Mouse (Mus musculus): ENCODE results near the gene Tmtc1.
A peak's percentile ranks its signal among the peaks of the same experiment; 100 is the strongest.

Gene Tmtc1

DNA sequence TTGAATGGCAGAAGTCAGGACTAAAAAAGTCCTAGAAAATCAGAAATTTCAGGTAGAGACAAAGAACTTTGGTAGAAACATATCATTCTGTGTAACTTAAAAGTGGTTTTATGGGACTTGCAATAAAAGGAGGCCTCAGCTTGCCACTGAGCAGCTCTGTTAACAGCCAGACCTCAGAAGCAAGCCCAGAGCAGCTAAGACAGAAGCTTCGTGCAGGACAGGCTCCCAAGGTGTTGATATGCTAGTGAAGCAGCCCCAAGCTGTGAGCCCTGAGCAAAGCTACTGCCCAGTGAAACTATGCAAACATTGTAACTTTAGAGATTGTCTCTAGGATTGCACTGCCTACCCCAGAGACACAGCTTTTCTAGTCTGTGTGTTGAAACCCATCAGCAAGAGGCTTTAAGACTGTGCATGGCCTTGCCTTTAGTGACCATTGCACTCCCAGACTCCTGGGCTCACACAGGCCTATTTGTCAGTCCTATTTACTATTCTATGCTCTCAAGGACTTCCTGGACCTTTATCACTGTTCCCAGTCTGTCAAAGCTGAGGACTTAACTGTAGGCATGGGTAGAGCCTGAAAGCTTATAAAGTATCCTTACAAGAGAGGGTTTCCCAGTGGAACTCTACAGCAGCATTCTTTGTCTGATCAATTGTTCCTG lies 188.7 kb downstream of the Tmtc1 start:
- no peak for ATAC-seq (ENCODE audit: insufficient number of reproducible peaks, low FRiP score, low TSS enrichment)

DNA sequence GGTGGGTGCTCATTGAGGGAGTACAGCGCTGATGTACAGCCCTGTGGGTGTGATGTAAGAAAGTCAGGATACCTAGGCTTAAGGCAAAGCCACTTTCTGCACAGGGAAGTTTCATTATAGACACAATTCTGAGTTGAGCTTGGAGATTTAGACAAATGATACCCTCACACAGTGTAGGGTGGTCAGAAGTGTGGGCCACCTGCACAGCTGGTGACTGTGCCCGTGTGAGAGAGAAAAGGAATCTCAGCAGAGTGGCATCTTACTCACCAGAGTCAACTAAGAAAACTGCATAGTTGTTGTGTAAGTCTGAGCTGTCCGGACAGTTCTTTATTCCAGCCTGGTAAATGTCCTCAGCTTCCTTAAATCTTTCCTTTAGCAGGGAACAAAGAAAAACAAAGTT lies 195.0 kb downstream of the Tmtc1 start:
- ATAC-seq (ENCODE audit: insufficient number of reproducible peaks, low FRiP score, low TSS enrichment), result no peak

DNA sequence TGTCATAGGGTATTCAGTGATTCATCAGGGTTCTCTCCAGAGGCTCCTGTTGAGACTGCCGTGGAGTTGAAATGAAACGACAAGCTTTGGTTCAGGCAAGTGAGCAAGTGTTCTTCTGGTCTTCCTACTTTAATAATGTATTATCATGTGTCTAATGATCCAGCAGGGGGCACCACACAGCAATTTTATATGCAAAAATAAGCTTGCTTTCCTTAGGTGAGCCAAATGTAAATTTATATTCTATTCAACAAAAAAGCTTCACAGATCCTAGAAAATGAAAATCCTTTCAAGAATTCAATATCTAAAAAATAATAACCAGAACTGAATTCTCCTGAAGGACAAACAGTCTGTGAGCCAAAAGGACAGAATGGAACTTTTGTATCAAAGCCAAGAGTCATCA lies 195.6 kb downstream of the Tmtc1 start:
- no peak for ATAC-seq (ENCODE audit: insufficient number of reproducible peaks, low FRiP score, low TSS enrichment)

DNA sequence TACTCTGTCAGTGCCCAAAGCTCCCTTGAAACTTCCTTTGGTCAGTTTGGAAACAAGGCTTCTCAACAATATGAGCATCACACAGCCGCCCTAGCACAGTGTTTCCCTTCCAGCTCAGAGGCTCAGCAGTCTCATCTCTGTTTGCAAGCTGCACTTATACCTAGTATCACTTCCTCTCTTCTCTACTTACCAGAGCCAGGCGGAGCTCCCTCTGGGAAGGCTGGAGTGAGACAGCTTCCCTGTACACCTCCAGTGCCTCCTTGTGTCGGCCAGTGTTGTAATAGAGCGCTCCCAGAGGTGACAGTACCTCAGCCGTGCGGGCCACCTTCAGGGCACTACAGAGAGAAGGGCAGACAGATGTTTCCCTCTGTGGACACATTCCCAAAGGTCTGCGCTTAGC lies 197.6 kb downstream of the Tmtc1 start:
- no peak for ATAC-seq (ENCODE audit: insufficient number of reproducible peaks, low FRiP score, low TSS enrichment)

DNA sequence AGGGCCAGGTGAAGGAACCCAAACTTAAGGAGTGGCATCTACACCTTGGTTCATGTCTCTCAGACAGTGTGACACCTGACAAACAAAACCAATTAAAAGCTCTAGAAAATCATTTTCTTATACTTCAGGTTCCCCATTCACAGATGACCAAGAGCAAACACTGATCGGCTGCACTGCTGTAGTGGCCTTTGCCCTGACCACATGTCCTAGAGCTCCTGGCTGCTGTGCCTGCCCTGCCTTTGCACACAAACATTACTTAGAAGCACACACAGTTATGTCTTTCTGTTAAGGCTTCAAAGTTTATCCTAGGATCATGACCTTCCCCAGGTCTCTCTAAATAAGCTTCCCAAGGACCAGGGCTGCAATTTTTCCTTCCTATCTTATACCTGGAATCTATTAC lies 199.4 kb downstream of the Tmtc1 start:
- ATAC-seq (ENCODE audit: insufficient number of reproducible peaks, low FRiP score, low TSS enrichment), result no peak

DNA sequence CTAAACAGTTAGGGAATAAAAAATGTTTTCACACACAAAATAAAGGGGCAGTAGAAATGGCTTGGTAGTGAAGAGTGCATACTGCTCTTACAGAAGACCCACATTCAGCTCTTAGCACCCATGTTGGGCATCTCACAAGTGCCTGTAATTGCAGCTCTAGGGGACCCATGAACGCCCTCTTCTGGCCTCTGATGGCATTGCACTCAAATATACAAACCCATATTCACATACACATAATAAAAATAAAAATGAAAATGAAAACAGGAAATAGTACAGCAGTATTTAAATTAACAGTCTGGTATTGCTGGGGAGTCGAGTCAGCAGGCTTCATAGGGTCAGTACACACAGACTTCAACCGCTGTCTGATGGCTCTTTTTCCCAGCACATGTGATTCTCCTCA lies 201.9 kb downstream of the Tmtc1 start:
- ATAC-seq (ENCODE audit: insufficient number of reproducible peaks, low FRiP score, low TSS enrichment), result no peak

DNA sequence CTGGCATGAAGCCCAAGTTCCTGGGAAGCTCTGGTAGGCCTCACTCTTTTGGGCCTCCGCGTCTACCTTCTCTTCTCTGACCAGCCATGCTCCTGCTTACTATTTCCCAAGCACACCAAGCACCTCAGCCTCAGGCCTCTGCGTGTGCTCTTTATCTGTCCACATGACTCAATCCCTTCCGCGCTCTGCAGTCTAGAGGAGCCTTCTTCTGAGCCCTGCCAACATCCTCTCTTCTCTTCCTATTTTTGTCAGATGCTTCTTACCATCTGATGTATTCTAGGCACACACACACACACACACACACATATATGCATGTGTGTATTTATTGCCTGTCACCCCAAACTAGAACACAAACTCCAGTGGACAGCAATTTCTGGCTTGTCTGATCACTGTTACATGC lies 202.5 kb downstream of the Tmtc1 start:
- no peak for ATAC-seq (ENCODE audit: insufficient number of reproducible peaks, low FRiP score, low TSS enrichment)

DNA sequence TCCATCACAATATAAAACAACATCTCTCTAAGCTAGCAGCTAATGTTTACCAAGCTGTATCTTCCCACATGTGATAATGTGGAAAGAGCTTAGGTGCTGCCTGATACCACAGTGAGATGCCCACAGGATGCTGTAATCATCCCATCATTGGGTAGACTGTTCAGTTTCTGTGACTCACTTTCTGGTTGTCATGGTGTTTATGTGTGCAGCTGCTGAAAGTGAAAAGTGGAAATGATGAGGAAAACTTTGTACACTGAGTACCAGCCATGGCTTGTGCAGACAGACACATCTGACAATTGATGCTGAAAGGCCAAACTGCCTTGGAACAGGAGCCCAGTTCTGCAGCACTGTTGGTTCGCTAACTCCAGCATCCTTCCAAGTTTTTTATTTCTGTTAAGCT lies 204.9 kb downstream of the Tmtc1 start:
- no peak for ATAC-seq (ENCODE audit: insufficient number of reproducible peaks, low FRiP score, low TSS enrichment)

DNA sequence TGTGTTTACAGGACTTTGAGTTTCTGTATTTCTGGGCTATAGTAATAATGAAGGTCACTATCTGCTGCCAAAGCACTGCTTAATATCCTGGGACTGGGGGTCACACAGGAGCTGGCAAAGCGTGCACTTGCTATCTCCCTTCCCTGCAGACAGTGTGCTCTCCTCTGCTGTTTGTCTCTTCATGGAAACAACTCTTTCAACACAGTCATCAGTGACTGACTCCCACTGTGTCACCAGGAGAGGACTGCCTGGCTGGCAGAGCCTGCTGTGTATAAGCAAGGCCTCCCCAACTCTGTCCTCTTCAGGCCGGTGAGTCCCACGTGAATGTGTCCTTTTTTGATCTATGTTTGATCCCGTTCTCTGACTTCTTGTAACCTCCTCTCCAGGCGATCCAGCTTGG lies 206.7 kb downstream of the Tmtc1 start:
- no peak for ATAC-seq (ENCODE audit: insufficient number of reproducible peaks, low FRiP score, low TSS enrichment)

DNA sequence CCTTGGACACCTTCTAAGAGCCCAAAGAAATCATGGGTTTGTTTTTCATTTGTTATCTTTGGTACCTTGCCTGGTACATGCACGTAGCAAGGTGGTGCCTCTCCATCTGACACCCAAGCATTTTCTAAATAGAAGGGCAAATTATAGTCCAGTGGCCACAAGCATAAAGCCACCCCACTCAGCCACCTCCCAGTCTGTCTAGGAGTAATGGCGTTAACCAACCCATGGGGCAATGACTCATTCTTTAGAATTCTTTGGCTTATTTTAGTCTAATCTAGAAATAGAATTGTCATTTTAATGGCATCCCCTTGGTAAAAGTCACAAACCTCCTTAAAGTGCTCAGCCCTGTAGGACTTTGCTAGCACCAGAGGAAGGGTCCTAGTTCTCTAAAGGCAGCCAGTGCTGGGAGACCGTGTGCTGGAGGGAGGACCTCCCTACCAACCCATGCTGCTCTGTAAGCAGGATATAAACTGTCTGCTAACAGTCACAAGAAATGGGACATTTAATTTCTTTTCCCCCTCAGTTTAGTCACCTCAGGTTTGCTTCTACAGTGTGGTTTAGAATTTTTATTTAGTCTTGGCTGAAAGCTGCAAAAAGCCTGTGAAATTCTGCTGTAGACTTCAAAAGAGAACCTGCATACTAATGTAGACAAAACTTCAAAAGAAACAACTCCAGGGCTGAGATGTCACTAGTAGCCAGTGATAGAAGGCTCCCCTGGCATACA lies 209.9 kb downstream of the Tmtc1 start:
- no peak for ATAC-seq (ENCODE audit: insufficient number of reproducible peaks, low FRiP score, low TSS enrichment)

DNA sequence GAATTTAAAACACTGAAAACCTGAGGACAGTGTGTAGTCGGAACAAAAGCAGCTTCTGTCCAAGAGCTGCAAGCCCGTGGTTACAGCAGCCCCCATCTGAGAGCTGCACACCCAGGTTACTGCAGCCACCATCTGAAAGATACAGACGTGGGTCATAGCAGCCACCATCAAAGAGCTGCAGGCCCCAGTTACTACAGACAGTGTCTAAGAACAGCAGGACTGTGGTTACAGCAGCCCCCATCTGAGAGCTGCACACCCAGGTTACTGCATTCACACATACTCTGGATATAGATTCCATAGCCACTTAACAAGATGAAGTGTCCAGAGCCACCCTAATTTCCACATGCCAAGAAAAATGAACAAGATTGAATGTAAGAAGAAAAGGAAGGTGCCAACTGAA lies 216.6 kb downstream of the Tmtc1 start:
- ATAC-seq (ENCODE audit: insufficient number of reproducible peaks, low FRiP score, low TSS enrichment), result no peak

DNA sequence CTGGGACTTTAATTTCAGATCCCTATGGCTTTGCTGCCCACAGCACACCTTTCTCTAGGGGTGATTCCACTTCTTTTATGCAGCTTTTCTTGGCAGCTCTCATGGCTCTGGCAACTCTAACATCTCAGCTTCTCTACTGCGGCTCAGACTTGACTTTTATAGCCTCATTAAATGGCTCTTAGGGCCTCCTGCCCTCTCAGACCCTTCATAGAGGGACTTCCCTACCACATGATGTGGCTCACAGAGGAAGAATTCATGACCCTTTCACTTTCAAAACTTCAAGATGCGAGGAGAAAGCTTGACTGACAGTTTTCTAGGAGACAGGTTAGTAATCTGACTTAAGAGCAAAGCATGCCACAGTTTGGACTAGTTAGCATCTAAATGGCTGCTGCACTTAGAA lies 221.5 kb downstream of the Tmtc1 start:
- no peak for ATAC-seq (ENCODE audit: insufficient number of reproducible peaks, low FRiP score, low TSS enrichment)

DNA sequence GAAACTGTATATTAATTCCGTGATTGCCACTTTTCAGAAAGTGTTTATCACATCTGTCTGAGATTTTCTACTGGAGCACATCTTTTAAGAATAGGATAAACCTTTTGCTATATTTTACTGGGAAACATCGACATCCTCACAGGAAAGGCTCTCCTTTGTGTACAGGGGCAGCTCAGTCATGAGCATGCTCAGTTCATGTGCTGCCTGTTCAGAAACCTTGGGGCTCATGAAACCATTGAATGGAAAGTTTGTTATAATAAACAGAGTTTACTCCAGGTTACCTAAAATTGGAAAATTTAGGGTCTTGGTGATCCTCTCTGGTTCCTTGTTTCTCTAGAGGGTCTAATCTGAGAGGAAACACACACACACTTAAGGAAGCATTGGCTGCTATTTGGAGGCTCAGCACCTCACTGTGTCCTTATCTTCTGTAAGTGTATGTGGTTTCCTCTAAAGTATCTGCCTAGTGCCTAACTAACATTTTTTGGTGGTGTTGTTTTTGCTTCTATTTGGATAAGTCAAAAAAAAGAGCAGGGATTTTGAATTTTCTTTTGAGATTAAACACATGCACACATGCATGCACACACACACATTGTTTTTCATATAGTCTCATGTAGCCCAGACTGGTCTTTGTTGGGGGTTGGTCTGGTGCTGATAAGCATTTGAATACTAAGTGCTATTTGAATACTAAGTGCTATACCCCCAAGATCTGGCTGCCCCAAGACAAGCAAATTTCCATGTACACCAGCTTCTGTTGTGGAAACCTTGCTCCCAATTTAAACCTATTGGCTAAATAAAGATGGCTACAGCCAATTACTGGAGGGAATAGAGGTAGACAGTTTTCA lies 225.7 kb downstream of the Tmtc1 start:
- no peak for ATAC-seq (ENCODE audit: insufficient number of reproducible peaks, low FRiP score, low TSS enrichment)

DNA sequence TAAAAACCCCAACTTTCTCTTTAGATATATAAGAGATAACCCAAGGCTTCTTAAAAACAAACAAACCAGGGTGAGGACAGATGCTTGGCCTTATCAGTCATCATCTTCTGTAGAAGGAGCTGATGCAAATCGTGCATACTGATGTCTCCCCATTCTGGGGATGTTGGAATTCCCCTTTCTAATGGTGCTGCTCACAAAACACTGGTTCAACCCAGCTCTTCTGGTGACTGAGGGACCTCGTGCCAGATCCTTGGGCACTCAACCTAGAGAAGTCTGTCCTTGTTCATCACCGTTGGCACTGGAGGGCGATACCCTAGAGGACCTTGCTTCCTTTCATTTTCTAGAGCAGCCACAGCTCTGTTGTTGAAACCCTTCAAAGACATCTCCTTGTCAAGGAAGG lies 227.4 kb downstream of the Tmtc1 start:
- ATAC-seq (ENCODE audit: insufficient number of reproducible peaks, low FRiP score, low TSS enrichment), result no peak

DNA sequence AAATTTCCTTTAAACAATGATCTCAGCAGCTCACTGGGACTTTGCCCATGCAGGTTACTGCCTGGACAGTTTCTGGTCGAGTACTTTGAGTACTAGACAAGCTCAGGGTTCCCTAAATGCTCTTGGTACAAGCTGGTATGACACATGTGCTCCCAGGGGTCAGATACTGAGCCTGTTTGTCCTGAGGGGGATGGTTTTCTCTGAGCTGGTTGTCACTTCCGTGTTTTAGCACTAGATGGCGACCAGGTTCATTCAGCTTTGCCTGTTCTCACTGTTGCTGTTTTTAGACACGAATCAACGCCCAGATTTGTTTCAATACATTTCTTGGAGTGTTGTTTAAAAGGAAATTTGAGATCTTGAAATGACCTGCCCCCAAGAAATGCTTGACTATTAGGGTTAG lies 229.4 kb downstream of the Tmtc1 start:
- no peak for ATAC-seq (ENCODE audit: insufficient number of reproducible peaks, low FRiP score, low TSS enrichment)

DNA sequence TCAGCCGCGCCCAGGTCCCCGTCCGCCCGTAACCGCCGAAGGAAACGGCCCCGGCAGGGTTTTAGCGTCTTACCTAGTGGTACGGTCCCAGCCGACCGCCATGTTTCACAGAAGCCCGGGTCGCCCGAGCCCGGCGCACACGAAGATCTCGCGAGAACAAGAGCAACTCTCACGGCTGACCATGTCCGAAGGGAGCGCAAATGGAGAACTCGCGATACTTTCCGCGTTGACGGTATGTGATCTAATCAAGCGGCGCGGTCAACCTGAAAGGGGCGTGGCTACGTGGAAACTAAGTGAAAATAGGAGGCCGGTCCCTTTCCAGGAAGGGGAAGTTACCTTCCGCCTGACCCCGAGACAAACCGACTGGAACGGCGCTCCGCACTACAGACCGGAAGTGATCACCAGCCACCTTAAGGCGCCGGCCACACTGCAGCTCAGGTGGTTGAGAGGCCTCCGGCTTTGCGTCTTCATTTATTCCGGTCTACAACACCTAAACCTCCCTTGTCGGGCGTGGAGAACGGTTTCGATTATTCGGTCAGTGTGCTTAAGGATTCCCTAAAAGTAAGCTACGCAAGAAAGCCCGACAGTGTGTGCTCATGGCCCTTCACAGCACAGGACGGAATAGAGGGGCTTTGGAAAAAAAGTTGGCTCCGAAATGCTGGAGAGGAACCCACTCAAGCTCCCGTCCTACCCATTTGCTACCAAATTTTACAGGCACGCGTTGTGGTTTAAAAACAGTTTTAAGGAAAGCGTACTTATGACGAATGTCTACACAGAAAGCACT lies 232.1 kb downstream of the Tmtc1 start, which contains the start of gene Ergic2:
Ergic2 (minus strand) TSS at position 478 of the 784 bp plus-strand sequence.
- ATAC-seq (ENCODE audit: insufficient number of reproducible peaks, low FRiP score, low TSS enrichment), result peak; percentile 96

DNA sequence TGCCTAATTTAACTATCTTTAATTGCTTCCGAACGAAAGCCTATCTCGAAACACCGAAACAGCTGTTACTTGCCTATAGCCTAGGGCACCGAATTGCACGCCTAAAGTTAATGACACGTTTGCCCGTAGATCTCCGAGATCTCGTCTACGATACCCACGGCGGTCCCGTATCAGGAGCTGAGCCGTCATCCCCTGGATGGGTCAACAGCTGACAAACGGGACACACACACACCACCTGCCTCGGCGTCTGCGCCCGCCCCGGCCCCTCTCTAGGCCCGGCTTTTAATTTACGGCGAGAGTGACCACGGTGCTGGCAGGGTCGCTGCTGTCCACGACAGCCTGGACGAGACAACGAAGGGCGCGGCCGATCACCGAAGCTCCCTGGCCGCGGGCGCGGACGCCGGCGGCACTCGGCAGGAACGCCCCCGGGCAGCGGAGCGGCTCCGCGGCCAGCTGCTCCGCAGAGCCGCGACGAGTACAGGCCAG lies 232.8 kb downstream of the Tmtc1 start:
- ATAC-seq (ENCODE audit: insufficient number of reproducible peaks, low FRiP score, low TSS enrichment), result peak; percentile 41

DNA sequence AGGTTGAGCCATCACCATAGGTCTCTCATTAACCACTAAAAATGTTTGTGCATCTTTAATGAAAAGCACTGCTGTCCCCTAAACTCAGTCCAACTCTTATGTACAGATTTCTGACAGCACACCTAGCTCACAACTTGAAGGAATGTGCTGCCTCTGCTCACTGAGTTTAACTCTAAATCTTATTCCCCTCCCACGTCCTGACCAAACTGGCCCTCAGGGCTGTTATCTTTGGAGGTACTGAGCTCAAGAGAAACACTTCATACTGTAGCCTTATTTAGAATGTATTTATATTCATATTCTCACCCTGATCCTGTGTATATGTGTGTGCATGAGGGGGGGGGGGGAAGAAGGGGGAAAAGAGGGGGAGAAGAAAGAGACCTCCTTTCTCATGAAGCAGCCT lies 236.7 kb downstream of the Tmtc1 start:
- no peak for ATAC-seq (ENCODE audit: insufficient number of reproducible peaks, low FRiP score, low TSS enrichment)

DNA sequence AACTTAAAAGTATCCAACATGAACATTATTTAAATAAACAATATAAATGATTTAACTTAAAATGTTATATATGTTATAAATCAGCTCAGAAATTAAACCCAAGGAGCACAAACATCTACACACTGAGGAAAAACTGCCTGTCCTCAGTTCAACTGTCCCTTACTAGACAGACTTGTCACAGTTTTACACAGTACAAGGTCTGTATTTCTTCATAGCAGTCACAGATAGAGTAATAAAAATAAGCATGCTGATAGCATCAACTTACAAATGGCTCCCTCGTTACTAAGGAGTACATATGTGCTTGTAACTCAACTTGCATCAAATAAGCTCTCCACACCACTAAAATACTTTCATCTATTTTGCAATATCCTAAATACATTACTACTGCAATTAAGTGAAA lies 239.1 kb downstream of the Tmtc1 start:
- no peak for ATAC-seq (ENCODE audit: insufficient number of reproducible peaks, low FRiP score, low TSS enrichment)

DNA sequence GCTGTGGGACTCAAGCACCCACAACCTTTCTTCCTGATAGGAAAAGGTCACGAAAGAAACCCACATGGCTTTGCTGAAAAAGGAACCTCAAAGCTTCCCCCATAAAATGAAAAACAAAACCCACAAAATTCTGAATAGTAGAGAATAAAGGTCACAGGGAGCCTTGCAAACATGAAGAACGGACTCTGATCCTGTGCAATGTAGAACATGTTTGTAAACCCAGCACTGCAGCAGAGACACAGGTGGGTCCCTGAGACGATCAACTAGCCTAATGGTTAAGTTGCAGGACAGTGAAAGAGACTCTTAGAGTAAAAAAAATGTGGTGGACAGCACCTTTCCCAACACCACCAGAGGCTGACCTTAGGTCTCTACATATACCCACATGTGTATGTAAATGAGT lies 244.5 kb downstream of the Tmtc1 start:
- ATAC-seq (ENCODE audit: insufficient number of reproducible peaks, low FRiP score, low TSS enrichment), result no peak

All from cerebellum, adult (tissue).